Mouse (Mus musculus) heart, embryonic 14.5 days (tissue): ENCODE data around the gene Pkd2. TPM values are rescaled to one million over a fixed set of nuclear protein-coding genes. Genes with fewer than 3 reads are reported as not detected.

Experiments used
- polyA plus RNA-seq: library from polyadenylated mRNA; unstranded; fragments of >200 nt; fragmentation: Nextera tagmentation; extraction: Ambion mirVana; gene quantifications from 2 replicates; pipeline ENCODE4 v1.2.1, GENCODE M21; 2014

Gene Pkd2
- polyA plus RNA-seq, 1 experiment from 2014 or later, result 15.3 TPM

Other genes starting within 250 kb of the Pkd2 start
- gene Ibsp, start 160.3 kb upstream of the Pkd2 start, polyA plus RNA-seq, result not detected in 2 replicates
- gene Mepe, start 134.1 kb upstream of the Pkd2 start, polyA plus RNA-seq, result not detected in 2 replicates
- gene Spp1, start 24.3 kb upstream of the Pkd2 start, polyA plus RNA-seq, result 12.8 and 72.4 TPM in 2 replicates
- gene BC005561, start 48.9 kb downstream of the Pkd2 start, polyA plus RNA-seq, result 7.9 and 9.0 TPM in 2 replicates